Mouse (Mus musculus) layer of hippocampus, postnatal 36 days (tissue): ENCODE data around the gene Actn4. TPM values are rescaled to one million over a fixed set of nuclear protein-coding genes. Genes with fewer than 3 reads are reported as not detected.

ENCODE experiments used
- DNase-seq, 2 experiments: peaks; one replicate each; pipeline ENCODE4 v3.0.0; 2022
- total RNA-seq, 2 experiments: library from RNA; stranded (reverse); gene quantifications; 2 replicates each; pipeline ENCODE4 v1.2.3; 2021

Gene Actn4
- total RNA-seq, 2 experiments from 2014 or later: 121 to 130 TPM

DNA sequence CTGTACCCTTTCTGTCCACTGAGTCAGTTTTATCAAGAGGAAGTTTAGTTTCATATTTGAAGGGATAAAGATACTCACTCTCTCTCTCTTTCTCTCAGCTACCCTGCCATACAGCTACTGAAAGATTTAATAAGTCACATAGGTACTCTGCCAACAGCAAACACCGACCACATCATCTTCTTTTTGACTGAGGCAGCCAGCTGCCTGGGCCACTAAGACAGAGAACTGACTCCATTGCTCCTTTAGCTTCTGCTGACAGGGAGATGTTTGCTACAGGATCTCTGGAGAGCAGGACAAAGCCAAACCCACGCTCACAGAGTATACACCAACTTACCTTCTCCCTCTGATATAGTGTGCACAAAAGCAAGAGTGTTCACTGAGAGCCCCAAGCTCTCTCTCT is 12.8 kb downstream of the Actn4 start:
- no peak for DNase-seq

DNA sequence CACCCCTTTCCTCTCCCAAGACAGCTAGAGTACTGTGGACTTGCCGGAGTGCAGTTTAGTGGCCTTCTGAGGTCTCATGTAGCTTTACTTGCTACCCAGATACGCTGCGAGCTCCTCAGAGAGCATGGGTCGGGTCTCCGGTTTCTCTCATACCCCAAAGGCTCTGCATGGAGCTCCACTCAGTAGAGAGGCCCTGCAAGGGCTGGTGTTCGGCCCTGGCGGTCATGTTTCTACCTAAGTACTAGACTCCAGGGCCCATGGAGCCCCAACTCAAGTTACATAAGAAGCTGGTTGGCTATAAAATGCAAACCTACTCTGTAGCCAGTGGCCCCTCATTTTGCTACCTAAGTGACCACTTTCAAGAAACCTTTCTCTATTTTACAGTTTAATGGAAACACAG is 13.4 kb downstream of the Actn4 start:
- DNase-seq: no peak

DNA sequence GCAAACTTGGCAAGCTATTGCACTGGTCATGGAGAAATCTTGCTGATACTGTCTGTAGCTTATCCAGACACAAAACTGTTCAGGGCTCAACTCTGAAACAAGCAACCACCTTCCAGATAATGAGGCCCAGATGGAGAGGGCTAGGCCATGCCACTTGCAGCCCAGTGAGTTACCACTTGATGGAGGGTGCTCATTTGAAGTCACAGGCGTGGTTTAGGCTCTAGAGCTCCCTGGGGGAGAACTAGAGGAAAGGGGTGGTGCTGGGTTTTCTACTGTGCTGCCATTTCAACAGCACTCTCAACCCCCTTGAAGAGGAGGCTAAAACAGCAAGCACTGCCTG is 15.9 kb downstream of the Actn4 start:
- no peak for DNase-seq

DNA sequence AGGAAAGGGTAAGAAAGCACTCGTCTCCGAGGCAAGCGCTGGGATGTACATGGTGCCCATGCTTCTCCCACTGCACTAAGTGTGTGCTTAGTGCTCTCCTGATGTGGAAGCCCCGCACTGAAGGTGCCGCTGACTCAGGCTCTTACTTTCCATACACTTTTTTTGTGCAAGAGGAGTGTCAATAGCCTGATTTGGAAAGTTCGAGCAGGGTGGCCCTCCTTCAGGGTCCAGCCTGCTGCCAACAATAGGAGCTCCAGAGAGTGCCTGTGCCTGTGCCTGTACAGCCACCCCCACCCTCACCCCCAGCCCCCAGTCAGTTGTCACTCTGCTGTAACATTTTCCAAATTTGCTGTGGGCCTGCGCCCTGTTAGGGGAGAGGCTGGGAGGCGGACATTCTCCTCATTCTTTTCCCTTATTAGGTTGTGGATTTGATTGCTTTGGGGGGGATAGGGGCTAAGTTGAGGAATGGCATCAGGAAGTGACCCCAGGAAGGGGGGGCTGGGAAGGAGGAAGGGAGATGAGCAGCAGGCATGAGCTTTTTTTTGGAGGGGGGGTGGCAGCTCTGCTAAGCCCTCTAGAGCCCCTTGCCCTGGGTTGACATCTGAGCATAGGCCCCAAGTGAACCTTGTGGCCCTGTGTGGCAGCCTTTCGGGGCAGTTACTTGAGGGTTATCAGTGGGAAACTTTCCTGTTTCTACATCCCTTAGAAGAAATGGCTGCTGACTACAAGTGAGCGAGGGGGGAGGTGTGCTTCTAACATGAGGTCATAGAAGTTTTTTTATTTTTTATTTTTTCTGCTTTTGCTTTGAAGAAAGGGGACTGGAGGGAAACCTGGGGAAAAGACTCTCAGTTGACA is 16.5 kb downstream of the Actn4 start:
- no peak for DNase-seq

DNA sequence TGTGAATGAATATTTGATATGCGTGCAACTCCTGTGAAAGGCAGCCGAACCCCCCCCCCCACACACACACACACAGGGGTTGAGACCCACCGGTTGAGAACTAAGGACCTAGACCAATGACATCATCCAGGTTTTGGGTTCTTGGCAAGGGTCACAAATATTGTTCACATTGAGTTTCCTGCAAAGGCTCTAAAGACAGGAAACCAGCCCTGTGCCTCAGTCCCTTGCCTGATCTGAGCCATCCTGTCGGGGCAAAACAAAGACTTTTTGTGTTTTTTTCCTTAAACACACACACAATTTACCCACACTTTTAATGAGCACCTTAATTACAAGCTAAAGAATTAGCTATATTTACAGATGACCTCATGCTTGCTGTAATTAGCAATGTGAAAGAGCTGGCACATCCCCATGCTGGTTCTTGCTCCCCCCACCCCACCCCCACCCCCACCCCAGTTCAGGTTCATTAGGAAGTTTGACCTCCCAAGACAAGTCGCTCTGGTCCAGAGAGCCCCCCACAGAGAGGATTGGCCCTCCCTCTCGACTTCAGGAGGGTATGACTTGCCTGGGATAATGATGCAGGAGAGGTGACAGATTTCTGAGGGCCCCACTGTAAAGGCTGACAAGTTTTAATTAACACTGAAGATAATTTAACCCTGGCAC is 17.3 kb downstream of the Actn4 start:
- no peak for DNase-seq

DNA sequence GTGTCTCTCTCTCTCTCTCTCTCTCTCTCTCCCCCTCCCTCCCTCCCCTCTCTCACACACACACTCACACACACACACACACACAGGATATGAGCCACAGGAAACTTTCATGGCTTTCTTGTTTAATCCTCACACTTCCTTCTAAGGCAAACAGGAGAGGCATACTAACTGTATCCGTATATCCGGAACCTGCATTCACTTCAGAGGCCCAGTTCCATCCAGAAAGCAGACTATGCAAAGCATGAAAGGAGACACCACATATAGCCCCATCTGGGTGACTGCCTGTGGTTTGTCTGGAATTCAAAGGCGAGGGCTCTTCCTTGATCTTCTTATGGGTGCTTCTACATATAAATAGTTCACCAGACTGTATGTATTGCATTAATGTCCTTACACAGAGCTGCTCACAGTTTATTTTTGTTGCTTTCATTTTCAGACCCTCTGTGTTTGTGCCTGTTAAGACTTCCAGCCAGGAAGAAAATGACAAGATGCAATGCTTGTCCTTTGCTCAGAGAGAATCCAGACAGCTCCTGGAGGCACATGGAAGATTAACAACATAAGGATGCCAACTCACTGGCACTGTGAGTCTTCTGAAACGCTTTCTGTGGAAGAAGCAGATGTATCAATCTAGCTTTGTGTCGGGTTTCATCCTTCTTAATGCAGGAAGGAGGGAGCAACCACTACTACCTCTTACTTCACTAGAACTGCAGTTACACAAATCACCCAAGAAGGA is 18.5 kb downstream of the Actn4 start:
- no peak for DNase-seq

DNA sequence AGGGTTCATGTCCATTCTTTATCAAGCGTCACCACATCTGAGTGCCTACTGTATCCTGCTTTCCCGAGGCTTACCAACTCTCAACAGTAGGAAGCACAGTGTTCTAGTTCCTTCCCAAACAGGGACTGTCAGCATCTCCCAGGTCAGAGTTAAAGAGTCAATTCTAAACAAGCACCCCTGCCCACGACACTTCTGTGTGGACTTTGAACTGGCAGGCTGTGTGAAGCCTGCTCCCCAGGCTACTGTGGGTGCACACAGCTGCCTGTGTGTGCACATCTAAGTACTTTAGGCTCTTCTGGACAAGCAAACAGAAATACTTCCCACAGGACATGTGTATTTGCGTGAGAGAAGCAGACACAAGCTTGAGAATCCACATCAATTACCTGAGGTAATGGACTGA is 20.6 kb downstream of the Actn4 start:
- DNase-seq: no peak

DNA sequence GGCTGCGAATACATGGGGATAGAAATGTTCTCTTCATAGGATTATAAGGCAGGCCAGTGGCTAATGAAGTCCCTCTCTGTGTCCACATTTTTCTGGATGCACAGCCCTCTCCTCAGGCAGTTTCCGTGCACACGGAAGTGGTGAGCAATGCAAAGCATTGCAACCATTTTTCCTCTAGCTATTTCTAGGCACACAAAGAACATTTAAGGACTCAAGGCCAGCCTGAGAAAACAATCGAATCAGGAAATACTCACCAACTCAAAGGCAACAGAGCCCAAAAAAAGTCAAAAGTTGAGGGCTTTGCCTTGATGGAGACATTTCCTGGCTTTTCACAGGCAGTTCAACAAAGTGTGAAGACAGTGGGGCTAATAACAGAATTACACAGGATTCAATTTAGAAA is 21.0 kb downstream of the Actn4 start:
- DNase-seq: no peak

DNA sequence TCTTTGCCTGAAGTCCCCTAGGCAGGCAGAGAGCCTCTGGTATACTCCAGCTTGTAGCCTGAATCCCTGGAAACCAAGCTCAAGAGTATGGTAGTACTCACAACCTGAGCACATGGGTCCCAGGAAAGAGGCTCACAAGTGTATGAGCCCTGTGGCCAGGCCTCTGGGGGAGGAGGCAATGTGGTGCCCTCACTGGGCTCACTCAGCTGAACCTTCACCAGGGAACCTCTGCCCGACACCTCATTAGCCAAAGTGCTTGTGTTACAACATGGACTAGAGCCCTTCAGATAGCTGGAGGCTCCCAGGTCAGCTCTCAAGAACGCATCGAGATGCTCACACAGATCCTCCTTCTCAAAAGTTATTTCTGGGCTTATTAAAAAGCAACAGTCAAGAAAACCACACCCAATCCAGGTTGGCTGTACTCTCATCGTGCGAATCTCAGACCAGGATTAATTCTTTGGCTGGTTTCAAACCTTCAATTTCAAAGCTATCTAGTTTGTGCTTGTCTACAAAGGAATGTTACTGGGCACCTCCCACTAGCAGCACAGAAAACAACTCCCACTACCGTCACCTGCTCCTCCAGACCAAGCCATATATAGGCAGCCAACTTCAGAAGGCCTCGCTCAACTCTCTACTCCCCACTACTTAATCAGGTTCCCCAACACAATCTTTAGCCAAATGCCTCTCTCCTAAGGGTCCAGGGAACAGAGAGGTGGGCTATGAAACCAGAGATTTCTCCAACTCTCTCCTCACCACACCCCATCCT is 22.5 kb downstream of the Actn4 start:
- no peak for DNase-seq

DNA sequence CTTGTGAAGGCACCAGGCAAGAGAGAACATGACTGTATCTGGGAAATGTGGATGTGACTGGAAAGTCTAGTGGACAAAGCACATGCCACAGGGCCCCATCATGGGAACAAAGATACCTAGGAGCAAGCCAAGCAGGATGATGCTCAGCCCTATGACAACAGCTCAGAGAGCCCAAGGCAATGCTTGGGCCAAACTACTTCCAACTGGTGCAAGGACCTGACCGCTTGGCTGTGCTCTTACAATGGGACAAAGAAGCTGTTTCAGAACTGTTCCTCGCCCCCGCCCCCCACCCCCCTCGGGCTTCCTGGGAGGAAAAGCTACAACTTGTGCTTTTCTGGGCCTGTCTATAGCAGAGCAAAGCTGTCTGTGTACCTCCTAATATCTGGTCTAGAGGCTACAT is 23.5 kb downstream of the Actn4 start:
- DNase-seq: no peak

DNA sequence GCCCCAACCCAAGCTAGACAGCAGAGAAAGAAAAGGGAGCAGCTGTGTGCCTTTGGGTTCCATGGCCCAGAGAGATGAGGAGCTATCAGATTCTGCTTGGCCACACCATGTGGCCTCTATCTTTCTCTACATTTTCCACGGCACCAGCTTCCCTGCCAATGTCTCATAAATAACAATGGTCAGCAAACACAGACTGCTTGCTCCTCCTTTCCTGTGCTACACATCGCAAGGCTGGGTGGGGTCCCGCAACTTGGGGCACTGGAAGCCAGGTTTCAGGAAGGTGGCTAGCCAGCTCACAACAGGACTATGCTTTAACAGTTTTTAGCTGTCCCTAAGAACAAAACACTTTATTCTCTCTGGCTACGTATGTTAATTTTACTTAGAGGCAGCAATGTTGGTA is 25.4 kb downstream of the Actn4 start:
- no peak for DNase-seq

DNA sequence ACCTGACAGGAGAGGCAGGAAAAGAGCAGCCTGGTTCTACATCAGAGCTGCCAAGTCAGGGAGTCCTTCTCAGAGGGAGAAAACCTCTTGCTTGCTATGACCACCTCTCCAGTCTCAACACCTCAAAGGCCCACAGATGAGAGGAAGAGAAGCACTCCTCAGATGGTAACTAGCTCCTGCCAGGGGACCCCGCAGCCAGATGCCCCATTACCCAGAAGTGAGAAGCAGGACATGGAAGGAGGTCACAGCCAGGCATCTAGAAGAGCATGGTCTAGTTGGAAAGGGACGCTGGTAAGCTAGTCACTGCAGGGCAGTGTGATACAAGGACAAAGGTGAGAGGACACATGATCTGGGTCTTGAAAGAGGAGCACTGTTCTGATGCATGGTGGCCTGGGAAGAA is 28.3 kb downstream of the Actn4 start:
- no peak for DNase-seq

DNA sequence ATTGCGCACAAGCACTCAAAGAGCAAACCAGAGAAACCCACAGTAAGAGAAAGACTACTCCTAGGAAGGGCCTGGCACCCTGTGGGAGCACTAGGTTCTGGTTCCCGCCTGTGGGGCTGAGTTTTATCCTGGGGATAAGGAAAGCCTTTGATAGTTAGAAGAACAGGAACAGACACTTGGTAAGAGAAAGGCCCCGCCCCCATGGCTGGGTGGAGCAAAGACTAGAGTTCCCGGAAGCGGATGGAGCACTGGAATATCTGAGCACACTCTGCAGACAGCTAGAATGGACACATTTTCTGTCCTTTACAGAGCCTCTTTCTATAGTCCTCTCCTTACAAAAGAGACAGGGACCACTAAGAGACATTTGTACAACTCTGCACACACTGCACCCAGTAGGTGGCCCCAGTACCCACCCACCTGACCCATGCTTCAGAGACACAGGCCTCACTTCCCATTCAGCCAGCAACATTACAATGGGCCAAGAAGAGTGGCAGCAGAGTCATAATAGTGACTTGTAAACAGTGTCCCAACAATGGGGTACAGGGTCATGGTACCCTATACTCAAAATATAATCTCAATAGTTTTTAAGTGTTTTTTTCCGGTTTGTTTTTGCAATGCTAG is 29.6 kb downstream of the Actn4 start:
- DNase-seq: no peak

DNA sequence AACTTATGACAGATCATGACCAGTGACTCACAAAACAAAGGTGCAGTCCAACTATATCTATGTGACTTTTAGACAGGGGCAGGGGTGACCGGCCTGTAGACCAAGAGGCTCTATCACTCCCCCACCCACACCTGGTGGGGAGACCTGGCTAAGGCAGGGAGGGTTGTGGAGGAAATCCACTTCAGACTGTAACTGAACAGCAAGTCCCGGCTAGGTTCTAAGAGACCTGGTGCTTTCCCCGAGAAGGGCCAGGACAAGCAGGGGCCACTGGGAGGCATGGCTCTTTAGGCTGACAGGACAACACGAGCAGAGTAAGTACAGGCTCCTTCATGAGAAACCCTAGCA is 30.5 kb downstream of the Actn4 start:
- DNase-seq: no peak

DNA sequence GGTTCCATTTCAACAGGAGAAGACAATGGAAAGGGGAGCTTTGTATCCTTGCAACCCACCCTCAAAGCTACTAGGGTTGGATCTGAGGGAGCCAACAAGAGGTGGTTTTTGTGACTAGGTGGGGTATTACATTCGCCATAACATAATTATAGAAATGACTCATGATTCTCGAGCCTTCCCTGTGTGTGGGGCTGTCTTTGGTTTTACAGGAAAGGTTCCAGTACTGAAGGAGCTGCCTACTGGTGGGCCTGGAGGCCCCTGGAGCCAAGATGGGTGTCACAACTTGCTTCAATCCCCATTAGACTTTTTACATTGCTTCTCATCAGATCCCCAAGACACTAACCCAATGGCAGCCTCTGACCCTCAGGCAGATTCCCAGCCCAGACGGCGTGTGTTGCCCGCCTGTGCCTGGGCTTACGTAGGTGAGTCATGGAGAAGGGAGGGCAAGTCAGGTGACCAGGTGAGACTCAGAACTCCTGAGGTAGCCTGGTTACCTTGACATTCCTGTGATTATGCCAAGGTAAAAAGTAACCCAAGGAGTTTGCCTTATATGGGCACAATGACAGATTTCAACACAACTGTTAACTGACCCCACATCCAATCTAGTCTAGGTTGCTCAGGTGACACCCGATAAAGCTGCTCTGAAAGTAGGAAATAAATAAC is 31.0 kb downstream of the Actn4 start:
- DNase-seq: no peak

DNA sequence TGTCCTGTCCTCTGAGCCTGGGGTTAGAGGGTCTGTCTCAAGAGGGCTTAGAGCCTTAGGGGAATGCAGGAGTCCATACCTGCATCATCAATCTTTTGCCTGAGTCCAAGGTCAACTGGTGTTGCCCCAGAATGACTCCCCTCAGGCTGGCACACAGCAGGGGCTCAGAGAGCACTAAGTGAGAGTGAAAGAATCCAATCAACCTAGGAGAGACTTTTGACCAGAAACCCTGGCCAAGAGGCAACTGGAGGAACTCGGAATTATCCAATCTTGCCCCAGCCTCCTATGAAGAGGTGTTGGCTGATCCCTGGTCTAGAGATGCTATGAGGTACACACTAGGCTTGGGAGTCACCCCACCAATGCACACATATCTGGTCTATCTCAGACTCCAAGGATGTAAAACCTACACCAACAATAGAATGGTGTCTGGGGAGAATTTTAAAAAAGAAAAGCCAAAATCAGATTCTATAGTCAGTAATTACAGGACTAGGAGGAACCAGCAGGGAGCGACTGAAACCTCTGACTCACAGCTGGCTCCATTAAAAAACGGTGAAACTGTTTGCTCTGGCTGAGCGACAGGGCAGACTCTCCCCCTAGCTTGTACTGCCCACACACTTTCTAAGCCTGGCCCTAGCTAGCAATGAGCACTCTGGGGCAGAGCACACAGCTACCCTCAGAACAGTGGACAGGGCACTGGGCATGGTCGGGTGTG is 31.7 kb downstream of the Actn4 start:
- no peak for DNase-seq

DNA sequence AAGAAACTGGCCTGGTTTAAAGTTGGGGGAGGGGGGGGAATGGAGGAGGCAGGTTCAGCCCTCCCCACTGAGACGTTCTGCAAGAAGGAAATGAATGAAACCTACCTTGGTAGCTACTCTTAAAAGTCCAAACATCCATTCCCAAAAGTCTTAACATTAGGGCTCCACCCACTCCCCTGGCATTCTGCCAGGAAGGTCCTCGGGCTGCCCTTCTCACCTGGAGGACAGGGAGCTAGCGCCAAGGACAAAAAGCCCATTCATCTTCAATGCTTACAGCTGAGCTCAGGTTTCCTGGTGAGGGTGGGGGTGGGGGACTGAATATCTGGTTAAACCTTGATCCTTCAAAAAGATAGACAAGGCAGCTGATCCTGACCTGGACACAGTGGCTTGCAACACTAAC is 32.8 kb downstream of the Actn4 start:
- DNase-seq: no peak

DNA sequence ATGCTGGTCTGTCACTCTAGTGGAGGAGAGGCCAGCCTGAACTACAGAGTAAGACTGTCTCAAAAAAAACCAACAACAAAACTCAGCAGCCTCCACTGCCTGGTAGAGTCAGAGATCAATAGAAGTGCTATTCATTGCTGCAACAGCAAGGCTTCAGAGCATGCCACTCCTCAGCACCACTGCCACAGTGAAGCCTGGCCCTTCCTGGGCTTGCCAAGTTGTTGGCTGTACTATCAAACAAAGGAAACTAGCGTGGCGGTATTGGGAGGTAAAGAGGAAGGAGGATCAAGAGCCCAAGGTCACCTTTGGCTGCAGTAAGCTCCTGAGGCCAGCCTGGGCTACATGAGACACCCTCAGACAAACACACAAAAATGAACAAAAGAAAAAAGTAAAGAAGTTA is 36.0 kb downstream of the Actn4 start:
- no peak for DNase-seq

DNA sequence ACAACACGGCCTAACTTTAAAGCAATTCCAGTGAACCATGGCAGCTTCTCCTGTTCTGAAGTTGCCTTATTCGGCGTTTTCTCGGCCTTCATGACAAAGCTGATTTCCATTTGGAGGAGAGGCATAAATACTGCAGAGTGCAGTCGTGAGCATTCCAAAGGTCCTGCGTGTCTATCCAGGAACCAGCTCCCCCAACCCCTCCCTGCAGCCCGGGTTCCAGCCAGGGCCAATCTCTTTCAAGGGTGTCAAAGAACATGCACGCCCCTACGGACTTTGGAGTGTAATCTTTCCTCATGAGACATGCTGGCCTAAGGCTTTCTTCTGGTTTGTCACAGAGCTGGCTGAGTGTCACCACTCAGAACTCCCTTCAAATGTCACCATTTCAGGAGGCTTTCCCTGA is 36.8 kb downstream of the Actn4 start:
- DNase-seq: no peak

DNA sequence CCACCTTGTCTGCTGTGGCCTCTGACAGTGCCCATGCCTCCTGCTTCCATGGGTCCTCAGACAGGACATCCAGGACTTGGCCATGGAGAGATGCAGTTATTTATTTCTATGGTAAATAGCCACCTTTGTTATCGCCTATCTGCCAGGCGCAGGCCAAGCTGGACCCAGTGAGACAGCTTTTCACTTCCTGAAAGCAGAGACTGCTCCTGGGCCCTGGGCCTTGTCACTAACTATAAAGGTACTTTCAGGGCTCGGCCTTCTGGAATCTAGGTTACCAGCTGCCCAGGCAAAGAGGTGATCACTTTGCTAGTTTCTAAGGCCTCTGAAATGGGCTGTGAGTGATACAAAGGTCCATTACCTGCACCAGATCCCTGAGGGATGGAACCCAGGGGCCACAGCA is 37.3 kb downstream of the Actn4 start:
- no peak for DNase-seq

DNA sequence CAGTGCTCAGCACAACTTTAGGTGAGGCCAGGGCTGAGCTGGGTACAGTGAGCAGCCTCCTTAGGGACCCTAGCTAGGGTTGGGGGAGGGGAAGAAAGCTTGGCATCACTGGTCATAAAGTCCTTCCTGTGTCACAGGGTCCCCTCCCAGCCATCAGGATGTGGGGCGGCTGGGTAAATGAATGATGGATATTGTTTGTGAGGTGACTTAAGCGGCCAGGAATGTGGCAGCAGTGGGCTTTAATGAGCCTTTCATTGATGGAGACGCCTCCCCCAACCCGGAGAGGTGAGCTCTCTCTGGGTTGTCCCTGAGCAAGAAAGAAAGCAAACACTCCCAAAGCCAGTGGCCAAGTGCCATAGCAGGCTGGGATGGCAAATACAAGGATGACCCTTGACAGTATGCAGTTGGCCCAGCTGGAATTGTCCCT is 38.3 kb downstream of the Actn4 start:
- DNase-seq: no peak
